In genomic region chr13:8972972-8973371, GRCm38 (mm10) we compare ENCODE assay signal across 38 mouse cellular contexts. TPM values are rescaled to one million over a fixed set of nuclear protein-coding genes. Genes with fewer than 3 reads are reported as not detected.
"Had no signal": no experiment of that assay in that cellular context is flagged by ENCODE, and none has a peak within 500 bp of the region (broad histone marks: within the 10 kb centered on the region; RNA-seq: fewer than 3 reads in every experiment).

No protein-coding gene starts in this region.

- H3K4me2 ChIP-seq: embryonic facial prominence, embryonic 12.5 days; embryonic facial prominence, embryonic 13.5 days; embryonic facial prominence, embryonic 15.5 days; forebrain, embryonic 12.5 days; forebrain, embryonic 13.5 days; forebrain, embryonic 15.5 days had no signal

- ATAC-seq: forebrain, embryonic 13.5 days; forebrain, embryonic 14.5 days; forebrain, embryonic 15.5 days; forebrain, embryonic 16.5 days; forebrain, postnatal 0 days had no signal

- H3K9ac ChIP-seq: embryonic facial prominence, embryonic 12.5 days; embryonic facial prominence, embryonic 13.5 days; embryonic facial prominence, embryonic 15.5 days; forebrain, embryonic 12.5 days; forebrain, embryonic 13.5 days; forebrain, embryonic 15.5 days; forebrain, postnatal 0 days had no signal

- H3K9me3 ChIP-seq: embryonic facial prominence, embryonic 10.5 days; embryonic facial prominence, embryonic 12.5 days; embryonic facial prominence, embryonic 13.5 days; embryonic facial prominence, embryonic 15.5 days; forebrain, embryonic 10.5 days; forebrain, embryonic 12.5 days; forebrain, embryonic 13.5 days; forebrain, embryonic 15.5 days had no signal

- H3K27me3 ChIP-seq: embryonic facial prominence, embryonic 12.5 days; embryonic facial prominence, embryonic 13.5 days; embryonic facial prominence, embryonic 15.5 days; forebrain, embryonic 12.5 days; forebrain, embryonic 13.5 days; forebrain, embryonic 15.5 days had no signal

- H3K4me1 ChIP-seq: embryonic facial prominence, embryonic 10.5 days; embryonic facial prominence, embryonic 12.5 days; embryonic facial prominence, embryonic 13.5 days; embryonic facial prominence, embryonic 15.5 days; forebrain, embryonic 10.5 days; forebrain, embryonic 12.5 days; forebrain, embryonic 13.5 days; forebrain, embryonic 15.5 days had no signal

- H3K27ac ChIP-seq: embryonic facial prominence, embryonic 10.5 days; embryonic facial prominence, embryonic 12.5 days; embryonic facial prominence, embryonic 13.5 days; embryonic facial prominence, embryonic 15.5 days; forebrain, embryonic 10.5 days; forebrain, embryonic 12.5 days; forebrain, embryonic 13.5 days; forebrain, embryonic 15.5 days; gastrocnemius, adult 2 months; heart, adult 2 months had no signal

- H3K4me3 ChIP-seq: embryonic facial prominence, embryonic 10.5 days; embryonic facial prominence, embryonic 12.5 days; embryonic facial prominence, embryonic 13.5 days; embryonic facial prominence, embryonic 15.5 days; erythroblast, embryonic 14.5 days; forebrain, embryonic 10.5 days; forebrain, embryonic 12.5 days; forebrain, embryonic 13.5 days; forebrain, embryonic 15.5 days; gastrocnemius, adult 2 months; heart, adult 2 months had no signal

- DNase-seq: cerebellum, adult 2 months; cerebellum, adult 8-10 months; cerebellum, adult 9-10 months; cerebellum, adult 9-11 months; cerebellum, postnatal 10 days; cerebellum, postnatal 14 days; cerebellum, postnatal 25 days; cerebellum, postnatal 36 days; embryo, embryonic 11 days; forebrain, postnatal 0 days; gastrocnemius, adult 2 months; gastrocnemius, postnatal 10 days; gastrocnemius, postnatal 14 days; gastrocnemius, postnatal 25 days; gastrocnemius, postnatal 36 days; heart, adult 18-20 months; heart, adult 2 months had no signal

RNA-seq across cellular contexts. Expression of gene Idi2, which starts 20.3 kb away (rescaled TPM):
- total RNA-seq: common myeloid progenitor, adult 5-6 weeks; forebrain, postnatal 0 days; gastrocnemius, adult 18-20 months; gastrocnemius, adult 2 months; gastrocnemius, adult 8-10 months; gastrocnemius, postnatal 10 days; gastrocnemius, postnatal 14 days; gastrocnemius, postnatal 25 days; gastrocnemius, postnatal 36 days; gastrocnemius, postnatal 4 days; granulocyte monocyte progenitor cell, adult 5-6 weeks; heart, adult 18-20 months; heart, adult 2 months; heart, adult 8-10 months had no signal
- polyA plus RNA-seq: cerebellum, adult 2 months; embryonic facial prominence, embryonic 10.5 days; embryonic facial prominence, embryonic 11.5 days; erythroblast, embryonic 14.5 days; forebrain, embryonic 11.5 days; forebrain, embryonic 12.5 days; forebrain, embryonic 13.5 days; forebrain, embryonic 14.5 days; forebrain, embryonic 15.5 days; forebrain, embryonic 16.5 days; forebrain, postnatal 0 days; gonadal fat pad, adult 2 months; heart, adult 2 months had no signal

RNA-seq across cellular contexts. Expression of gene Gm9745, which starts 24.9 kb away (rescaled TPM):
- total RNA-seq: common myeloid progenitor, adult 5-6 weeks; forebrain, postnatal 0 days; gastrocnemius, adult 18-20 months; gastrocnemius, adult 2 months; gastrocnemius, adult 8-10 months; gastrocnemius, postnatal 10 days; gastrocnemius, postnatal 14 days; gastrocnemius, postnatal 25 days; gastrocnemius, postnatal 36 days; gastrocnemius, postnatal 4 days; granulocyte monocyte progenitor cell, adult 5-6 weeks; heart, adult 18-20 months; heart, adult 2 months; heart, adult 8-10 months had no signal
- polyA plus RNA-seq: cerebellum, adult 2 months; cortical plate, adult 2 months; embryonic facial prominence, embryonic 10.5 days; embryonic facial prominence, embryonic 11.5 days; embryonic facial prominence, embryonic 12.5 days; embryonic facial prominence, embryonic 13.5 days; erythroblast, embryonic 14.5 days; forebrain, embryonic 10.5 days; forebrain, embryonic 11.5 days; forebrain, embryonic 12.5 days; forebrain, embryonic 13.5 days; forebrain, embryonic 14.5 days; forebrain, embryonic 15.5 days; forebrain, embryonic 16.5 days; forebrain, postnatal 0 days; gonadal fat pad, adult 2 months; heart, adult 2 months had no signal
